Mouse (Mus musculus) thymus, postnatal 0 days (tissue): ENCODE results near the gene Vps37d. TPM values are rescaled to one million over a fixed set of nuclear protein-coding genes. Genes with fewer than 3 reads are reported as not detected.
A peak's percentile ranks its signal among the peaks of the same experiment; 100 is the strongest.

Experiments used
- DNase-seq: peaks from one replicate; pipeline ENCODE4 v3.0.0-alpha.2; 2015; ENCODE audit warnings: low spot score
- polyA plus RNA-seq: library from polyadenylated mRNA; unstranded; fragments of >200 nt; fragmentation: Nextera tagmentation; extraction: Ambion mirVana; gene quantifications from 2 replicates; pipeline ENCODE4 v1.2.1, GENCODE M21; 2015

Gene Vps37d
- polyA plus RNA-seq, 1 experiment from 2014 or later, result 1.6 TPM

GRCm38 (mm10) chr5:135029007-135029854 lies 48.8 kb downstream of the Vps37d start:
- DNase-seq, result no peak

- DNase-seq, result no peak
Observed at GRCm38 (mm10) chr5:135025899-135026298, 52.2 kb downstream of the Vps37d start.

- DNase-seq, result peak; percentile 53
Observed at GRCm38 (mm10) chr5:135024665-135025224, 53.3 kb downstream of the Vps37d start.

- peak; percentile 92 for DNase-seq
Observed at GRCm38 (mm10) chr5:135023344-135024173, 54.5 kb downstream of the Vps37d start, which contains the start of gene Stx1a. Gene Stx1a, plus strand, starts transcription at chr5:135023482.

Other genes starting within 250 kb of the Vps37d start
- not detected in 2 replicates for gene Tmem270, start 171.5 kb downstream of the Vps37d start, polyA plus RNA-seq
- gene Cldn13, start 162.7 kb downstream of the Vps37d start, polyA plus RNA-seq, result 4.1 and 5.0 TPM in 2 replicates
- 19.9 and 29.5 TPM in 2 replicates for gene Mettl27, start 145.9 kb downstream of the Vps37d start, polyA plus RNA-seq
- 32.6 and 35.4 TPM in 2 replicates for gene Cldn4, start 131.3 kb downstream of the Vps37d start, polyA plus RNA-seq
- gene Cldn3, start 92.1 kb downstream of the Vps37d start, polyA plus RNA-seq, result 6.4 and 6.8 TPM in 2 replicates
- gene Abhd11, start 69.1 kb downstream of the Vps37d start, polyA plus RNA-seq, result 51.0 and 52.2 TPM in 2 replicates
- gene Stx1a, start 54.8 kb downstream of the Vps37d start, polyA plus RNA-seq, result 3.2 and 3.3 TPM in 2 replicates
- 28.7 and 28.8 TPM in 2 replicates for gene Dnajc30, start 14.1 kb downstream of the Vps37d start, polyA plus RNA-seq
- gene Bud23, start 13.3 kb downstream of the Vps37d start, polyA plus RNA-seq, result 103 and 119 TPM in 2 replicates
- gene Mlxipl, start 11.6 kb upstream of the Vps37d start, polyA plus RNA-seq, result 0.38 and 0.39 TPM in 2 replicates
- gene Tbl2, start 71.4 kb upstream of the Vps37d start, polyA plus RNA-seq, result 13.1 and 13.7 TPM in 2 replicates
- gene Bcl7b, start 90.0 kb upstream of the Vps37d start, polyA plus RNA-seq, result 88.1 and 99.0 TPM in 2 replicates
- 34.5 and 37.0 TPM in 2 replicates for gene Baz1b, start 109.0 kb upstream of the Vps37d start, polyA plus RNA-seq
- gene Fzd9, start 173.0 kb upstream of the Vps37d start, polyA plus RNA-seq, result 0.33 and 0.64 TPM in 2 replicates